Mouse (Mus musculus) MEL (cell line): ENCODE results near the gene Rassf2. TPM values are rescaled to one million over a fixed set of nuclear protein-coding genes. Genes with fewer than 3 reads are reported as not detected.

Source experiments
- DNase-seq: peaks from one replicate; pipeline ENCODE4 v3.0.0; 2011; ENCODE audit warnings: low read depth, low spot score
- H3K27ac ChIP-seq: 2 replicates; pipeline ENCODE4 v1.5.1; 2012; ENCODE audit warnings: low read depth, mild to moderate bottlenecking, control low read depth, low read length, moderate library complexity; ENCODE audit not compliant: control insufficient read depth
- H3K27me3 ChIP-seq, 2 experiments: fragments of 150-350 bp in 1 of 2; sonication (generic) in 1 of 2; 2 replicates each; pipeline ENCODE4 v1.6.1; 2012; ENCODE audit warnings: low read length in 2 of 2, mild to moderate bottlenecking in 2 of 2, improper control_type of control experiment in 1 of 2, moderate library complexity in 1 of 2; ENCODE audit not compliant: insufficient read depth in 2 of 2, control insufficient read depth in 1 of 2
- H3K36me3 ChIP-seq, 2 experiments: 2 replicates each; pipeline ENCODE4 v1.6.1; 2012 to 2014; ENCODE audit warnings: low read length in 2 of 2, improper control_type of control experiment in 1 of 2, inconsistent platforms in 1 of 2, mild to moderate bottlenecking in 1 of 2; ENCODE audit not compliant: insufficient read depth in 2 of 2, control insufficient read depth in 1 of 2
- H3K4me1 ChIP-seq, 2 experiments: fragments of 150-350 bp in 1 of 2; sonication (generic) in 1 of 2; 2 replicates each; pipeline ENCODE4 v1.6.1; 2012; ENCODE audit warnings: low read length in 2 of 2, improper control_type of control experiment in 1 of 2, mild to moderate bottlenecking in 1 of 2; ENCODE audit not compliant: insufficient read depth in 2 of 2, control insufficient read depth in 1 of 2
- H3K4me3 ChIP-seq, 2 experiments: fragments of 150-350 bp in 1 of 2; sonication (generic) in 1 of 2; 2 replicates each; pipeline ENCODE4 v1.5.1; 2012; ENCODE audit warnings: low read depth in 2 of 2, low read length in 2 of 2, mild to moderate bottlenecking in 2 of 2, moderate library complexity in 2 of 2, control low read depth in 1 of 2, improper control_type of control experiment in 1 of 2; ENCODE audit not compliant: control insufficient read depth in 1 of 2, insufficient read depth in 1 of 2
- H3K79me2 ChIP-seq: 2 replicates; pipeline ENCODE4 v1.6.1; 2012; ENCODE audit warnings: mild to moderate bottlenecking, low read length, moderate library complexity; ENCODE audit not compliant: control insufficient read depth, poor library complexity, insufficient read depth
- H3K9ac ChIP-seq: 2 replicates; pipeline ENCODE4 v1.6.1; 2012; ENCODE audit warnings: low read depth, mild to moderate bottlenecking, control low read depth, low read length, moderate library complexity; ENCODE audit not compliant: control insufficient read depth, poor library complexity, severe bottlenecking
- H3K9me3 ChIP-seq: fragments of 150-350 bp; sonication (generic); replicated peaks from 2 replicates; pipeline ENCODE4 v1.6.1; 2012; ENCODE audit warnings: mild to moderate bottlenecking, low read length, improper control_type of control experiment, moderate library complexity; ENCODE audit not compliant: insufficient read depth
- BHLHE40 ChIP-seq: IDR thresholded peaks from 2 replicates; pipeline ENCODE4 v1.6.1; 2012; ENCODE audit warnings: low read depth, mild to moderate bottlenecking, inconsistent platforms, low read length, improper control_type of control experiment, borderline replicate concordance
- CHD1 ChIP-seq: IDR thresholded peaks from 2 replicates; pipeline ENCODE4 v1.6.1; 2012; ENCODE audit warnings: low read depth, mild to moderate bottlenecking, inconsistent platforms, low read length, improper control_type of control experiment
- CHD2 ChIP-seq: IDR thresholded peaks from 2 replicates; pipeline ENCODE4 v1.6.1; 2011; ENCODE audit warnings: low read length, improper control_type of control experiment
- CTCF ChIP-seq, 3 experiments: IDR thresholded peaks in 2 of 3; conservative IDR thresholded peaks in 1 of 3; 2 replicates each; pipeline ENCODE4 v1.5.1; 2011 to 2012; ENCODE audit warnings: low read length in 3 of 3, low read depth in 2 of 3, mild to moderate bottlenecking in 2 of 3, improper control_type of control experiment in 1 of 3, inconsistent platforms in 1 of 3, mixed read lengths in 1 of 3, moderate library complexity in 1 of 3; ENCODE audit not compliant: control insufficient read depth in 1 of 3, insufficient read depth in 1 of 3, poor library complexity in 1 of 3, severe bottlenecking in 1 of 3
- E2F4 ChIP-seq: IDR thresholded peaks from 2 replicates; pipeline ENCODE4 v1.6.1; 2011; ENCODE audit warnings: low read depth, low read length, improper control_type of control experiment, borderline replicate concordance
- EP300 ChIP-seq, 2 experiments: IDR thresholded peaks; 2 replicates each; pipeline ENCODE4 v1.6.1; 2011; ENCODE audit warnings: improper control_type of control experiment in 2 of 2, low read length in 2 of 2, low read depth in 1 of 2, mild to moderate bottlenecking in 1 of 2
- GABPA ChIP-seq: IDR thresholded peaks from 2 replicates; pipeline ENCODE4 v1.6.1; 2012; ENCODE audit warnings: low read depth, mild to moderate bottlenecking, inconsistent platforms, low read length, improper control_type of control experiment, moderate library complexity
- HCFC1 ChIP-seq: IDR thresholded peaks from 2 replicates; pipeline ENCODE4 v1.6.1; 2012; ENCODE audit warnings: low read depth, mild to moderate bottlenecking, inconsistent platforms, low read length, improper control_type of control experiment, moderate library complexity
- JUND ChIP-seq: IDR thresholded peaks from 2 replicates; pipeline ENCODE4 v1.6.1; 2011; ENCODE audit warnings: low read depth, mild to moderate bottlenecking, improper control_type of control experiment, low read length
- POLR2A ChIP-seq, 2 experiments: IDR thresholded peaks; 2 replicates each; pipeline ENCODE4 v1.6.1; 2011 to 2012; ENCODE audit warnings: low read length in 2 of 2, mild to moderate bottlenecking in 2 of 2, control low read depth in 1 of 2, improper control_type of control experiment in 1 of 2, low read depth in 1 of 2, moderate library complexity in 1 of 2; ENCODE audit not compliant: control insufficient read depth in 1 of 2, insufficient read depth in 1 of 2, poor library complexity in 1 of 2
- SMC3 ChIP-seq: IDR thresholded peaks from 2 replicates; pipeline ENCODE4 v1.6.1; 2011; ENCODE audit warnings: low read depth, low read length, improper control_type of control experiment
- TBP ChIP-seq: IDR thresholded peaks from 2 replicates; pipeline ENCODE4 v1.8.0; 2011; ENCODE audit warnings: low read depth, low read length, improper control_type of control experiment
- TCF12 ChIP-seq: IDR thresholded peaks from 2 replicates; pipeline ENCODE4 v1.6.1; 2014; ENCODE audit warnings: low read depth, mild to moderate bottlenecking, inconsistent platforms, low read length, improper control_type of control experiment, moderate library complexity
- USF2 ChIP-seq, 2 experiments: IDR thresholded peaks; 2 replicates each; pipeline ENCODE4 v1.6.1; 2011 to 2012; ENCODE audit warnings: improper control_type of control experiment in 2 of 2, low read length in 2 of 2, borderline replicate concordance in 1 of 2, inconsistent platforms in 1 of 2, low read depth in 1 of 2, mild to moderate bottlenecking in 1 of 2; ENCODE audit not compliant: insufficient read depth in 1 of 2
- ZC3H11A ChIP-seq: IDR thresholded peaks from 2 replicates; pipeline ENCODE4 v1.6.1; 2012; ENCODE audit warnings: low read depth, mild to moderate bottlenecking, inconsistent platforms, low read length, improper control_type of control experiment
- ZKSCAN1 ChIP-seq: IDR thresholded peaks from 2 replicates; pipeline ENCODE4 v1.6.1; 2012; ENCODE audit warnings: low read depth, mild to moderate bottlenecking, inconsistent platforms, low read length, improper control_type of control experiment, moderate library complexity
- ZMIZ1 ChIP-seq: IDR thresholded peaks from 2 replicates; pipeline ENCODE4 v1.6.1; 2012; ENCODE audit warnings: low read depth, mild to moderate bottlenecking, inconsistent platforms, low read length, improper control_type of control experiment, moderate library complexity
- ZNF384 ChIP-seq: IDR thresholded peaks from 2 replicates; pipeline ENCODE4 v1.6.1; 2012; ENCODE audit warnings: low read depth, mild to moderate bottlenecking, inconsistent platforms, low read length, improper control_type of control experiment
- polyA plus RNA-seq, 2 experiments: library from polyadenylated mRNA; stranded (reverse) in 1 of 2; unstranded in 1 of 2; fragments of >175 nt in 1 of 2; fragments of >200 nt in 1 of 2; gene quantifications; 2 replicates each; pipeline versions ENCODE4 v1.2.1 to v1.2.4; 2012; ENCODE audit warnings: low replicate concordance in 2 of 2, low read depth in 1 of 2; ENCODE audit not compliant: insufficient read length in 2 of 2, insufficient read depth in 1 of 2, missing spikeins in 1 of 2
- total RNA-seq: library from RNA; depleted of rRNA; stranded (reverse); fragments of 300-350 nt; gene quantifications from 2 replicates; pipeline ENCODE4 v1.2.3, GENCODE M21; 2012

Gene Rassf2
- total and polyA plus RNA-seq, 3 experiments, result 0.69 to 4.1 TPM; not detected in 1

GRCm38 (mm10) chr2:132063776-132064175 is 33.7 kb upstream of the Rassf2 start:
- Histone ChIP-seq H3K36me3 (no peaks in the 10 kb centered on the region; a peak in 2 of 4 replicates), H3K27me3 (no peaks in the 10 kb centered on the region), H3K79me2 (no peaks in the 10 kb centered on the region), H3K9ac (no peak overlapping the region), H3K4me1 (no peaks in the 10 kb centered on the region), H3K4me3 (no peak overlapping the region), H3K27ac (no peak overlapping the region), H3K9me3 (no peaks in the 10 kb centered on the region)
- no peak for DNase-seq
- TF ChIP-seq CHD1 (no peak), JUND (no peak), BHLHE40 (no peak)

GRCm38 (mm10) chr2:132061884-132062283 is 31.8 kb upstream of the Rassf2 start:
- Histone ChIP-seq H3K4me1 (peaks cover 0 to 5% of the 10 kb centered on the region in 2 experiments; a peak in 1 of 4 replicates), H3K27ac (no peak overlapping the region), H3K36me3 (no peaks in the 10 kb centered on the region; a peak in 1 of 4 replicates), H3K9ac (no peak overlapping the region), H3K4me3 (no peak overlapping the region), H3K9me3 (no peaks in the 10 kb centered on the region), H3K79me2 (no peaks in the 10 kb centered on the region), H3K27me3 (no peaks in the 10 kb centered on the region)
- no peak for DNase-seq
- no peak for TF ChIP-seq GABPA
- TF ChIP-seq TBP, result no peak
- TF ChIP-seq E2F4, result no peak
- no peak for TF ChIP-seq USF2 (IDR thresholded peaks at IDR 0.05; ENCODE audit: borderline replicate concordance in 1 of 2, insufficient read depth in 1 of 2, low read depth in 1 of 2, low read length in 2 of 2)
- no peak for TF ChIP-seq HCFC1
- TF ChIP-seq TCF12, result no peak
- no peak for TF ChIP-seq SMC3
- TF ChIP-seq ZKSCAN1, result no peak
- no peak for TF ChIP-seq POLR2A (IDR thresholded peaks at IDR 0.05; ENCODE audit: control insufficient read depth in 1 of 2, insufficient read depth in 1 of 2, low read depth in 1 of 2, low read length in 2 of 2, poor library complexity in 1 of 2)
- no peak for TF ChIP-seq CTCF (IDR thresholded peaks at IDR 0.05 in 2 of 3, conservative IDR thresholded peaks at IDR 0.05 in 1 of 3; ENCODE audit: control insufficient read depth in 1 of 3, insufficient read depth in 1 of 3, low read depth in 2 of 3, low read length in 3 of 3, poor library complexity in 1 of 3, severe bottlenecking in 1 of 3)
- no peak for TF ChIP-seq EP300 (IDR thresholded peaks at IDR 0.05; ENCODE audit: low read depth in 1 of 2, low read length in 2 of 2)
- no peak for TF ChIP-seq ZMIZ1
- no peak for TF ChIP-seq CHD2

- Histone ChIP-seq H3K27ac (no peak overlapping the region), H3K9ac (no peak overlapping the region), H3K4me3 (no peak overlapping the region), H3K9me3 (no peaks in the 10 kb centered on the region), H3K79me2 (no peaks in the 10 kb centered on the region), H3K27me3 (no peaks in the 10 kb centered on the region), H3K4me1 (peaks cover 11 to 13% of the 10 kb centered on the region in 2 experiments; a peak in 3 of 4 replicates), H3K36me3 (peaks cover 0 to 10% of the 10 kb centered on the region in 2 experiments; a peak in 2 of 4 replicates)
- TF ChIP-seq ZC3H11A (no peak), SMC3 (peak; percentile 4; the same call in 1 of the 2 replicates), ZNF384 (no peak)
- DNase-seq, result no peak
Measured at GRCm38 (mm10) chr2:132059919-132060318, 29.9 kb upstream of the Rassf2 start.
